In genomic region chr9:30953287-30953686, GRCm38 (mm10) we compare ENCODE assay signal across 10 mouse cellular contexts. TPM values are rescaled to one million over a fixed set of nuclear protein-coding genes. Genes with fewer than 3 reads are reported as not detected.
DNase-seq lines count a peak whose midpoint lies in the region; ATAC-seq and TF ChIP-seq lines count a peak whose summit lies in the region.
"Had no signal": no experiment of that assay in that cellular context is flagged by ENCODE, and none has a peak within 500 bp of the region (broad histone marks: within the 10 kb centered on the region; RNA-seq: fewer than 3 reads in every experiment).

No protein-coding gene starts in this region.

- no peak for DNase-seq in frontal cortex, postnatal 36 days (ENCODE audit: low spot score in 2 of 2)
- DNase-seq in lung, adult 2 months: no peak
- no peak for DNase-seq in lung, postnatal 14 days
- peak; percentile 70 for DNase-seq in ZHBTc4 (ENCODE audit: low read depth, low spot score)
- peak; percentile 27 for DNase-seq in naive thymus-derived CD4-positive, alpha-beta T cell, adult 2 months (ENCODE audit: low read depth)
- DNase-seq in c-Kit-positive CD71-positive TER-119-positive erythroid progenitor cells, embryonic 14.5 days (ENCODE audit: low spot score): no peak
- no peak for DNase-seq in heart, postnatal 14 days
- DNase-seq: liver, embryonic 13.5 days had no signal

- WGBS in lung, adult 2 months: 54% methylated on average over 8 of the region's 8 CpGs

- peak; percentile 41; the same call in 1 of the 2 replicates for TF ChIP-seq CTCF in lung, adult 2 months (IDR thresholded peaks at IDR 0.05; ENCODE audit: insufficient read depth, low read length)

- ATAC-seq in frontal cortex, adult (ENCODE audit: low TSS enrichment): peak; percentile 70; the same call in 1 of the 2 replicates

- H3K4me3 ChIP-seq in lung, adult 2 months (replicated peaks; ENCODE audit: extremely low read depth, low read depth, low read length): no peak overlapping the region
- H3K4me3 ChIP-seq: hindbrain, embryonic 13.5 days; liver, embryonic 13.5 days had no signal

- no peak for TF ChIP-seq POLR2A in lung, adult 2 months (IDR thresholded peaks at IDR 0.05; ENCODE audit: borderline replicate concordance, extremely low read depth, low read depth, low read length)

- intact Hi-C loops in heart, postnatal 14 days (cut with DNase I): no loop called here

- H3K4me1 ChIP-seq in lung, adult 2 months (ENCODE audit: control insufficient read depth, insufficient read depth, low read length): peaks cover 3% of the 10 kb centered on the region; the same call in 1 of the 2 replicates
- H3K4me1 ChIP-seq: liver, embryonic 13.5 days had no signal

RNA-seq across cellular contexts. Expression of gene Adamts8, which starts 10.9 kb away (rescaled TPM):
- 8.6 and 11.8 TPM in 2 replicates for polyA plus RNA-seq in lung, adult 2 months (2012; rRNA removed)
- total RNA-seq in heart, postnatal 14 days (2021): 1 to 10 TPM; 4.4 to 6.8 TPM

RNA-seq across cellular contexts. Expression of gene Adamts15, which starts 31.0 kb away (rescaled TPM):
- polyA plus RNA-seq in lung, adult 2 months (2012; rRNA removed): 26.6 and 29.6 TPM in 2 replicates
- total RNA-seq in heart, postnatal 14 days (2021): 10 to 100 TPM; 13.1 to 15.9 TPM

Comparison
In these comparisons a context has a peak if more than half of its experiments do, and no peak if none do; other contexts are left out.
1. DNase-seq: peak in ZHBTc4 (single experiment) and naive thymus-derived CD4-positive, alpha-beta T cell, adult 2 months (single experiment); none in frontal cortex, postnatal 36 days (0 of 2), lung, adult 2 months (single experiment), lung, postnatal 14 days (single experiment), c-Kit-positive CD71-positive TER-119-positive erythroid progenitor cells, embryonic 14.5 days (single experiment) and heart, postnatal 14 days (0 of 2).